Mouse (Mus musculus) liver, embryonic 14.5 days (tissue): ENCODE results near the gene Ptgs1.

Experiments used
- CTCF ChIP-seq: IDR thresholded peaks from 2 replicates; pipeline ENCODE4 v1.5.1; 2016; ENCODE audit warnings: antibody characterized with exemption, low read depth, control low read depth
- EP300 ChIP-seq: IDR thresholded peaks from 2 replicates; pipeline ENCODE4 v1.6.1; 2016; ENCODE audit warnings: antibody characterized with exemption, low read depth

- no peak for TF ChIP-seq CTCF
- TF ChIP-seq EP300 = no peak
These were observed 31.4 kb upstream of the Ptgs1 start for GRCm38 (mm10) chr2:36198882-36199262.
